Mouse (Mus musculus): Measurements from ENCODE around the gene Hddc3.

Hddc3 gene

DNA sequence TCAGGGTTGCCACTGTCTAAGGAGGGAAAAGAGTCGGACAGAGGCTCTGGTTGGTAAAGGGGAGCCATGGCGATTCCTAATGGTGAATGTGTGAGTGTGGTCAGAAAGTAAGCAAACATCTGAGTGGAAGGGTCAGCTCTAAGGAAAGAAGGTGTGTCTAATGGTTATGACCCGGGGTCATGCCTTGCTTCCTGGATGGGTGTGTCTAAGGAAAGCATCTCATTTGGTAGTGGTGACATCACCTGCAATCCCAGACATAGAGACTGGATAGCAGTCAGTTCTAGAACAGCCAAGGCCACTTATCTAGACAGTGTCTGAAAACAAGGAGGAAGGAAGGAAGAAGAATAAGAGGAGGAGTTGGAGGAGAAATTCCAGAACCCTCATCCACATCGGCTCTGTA, 8.1 kb upstream of the Hddc3 start:
- no peak for DNase-seq (ENCODE audit: low spot score)

- no peak for DNase-seq (ENCODE audit: low spot score)
These were observed 6.0 kb upstream of the Hddc3 start for GRCm38 (mm10) chr7:80336932-80337331.

GRCm38 (mm10) chr7:80339371-80339770, 3.5 kb upstream of the Hddc3 start:
- peak; percentile 13 for DNase-seq (ENCODE audit: low spot score)

DNA sequence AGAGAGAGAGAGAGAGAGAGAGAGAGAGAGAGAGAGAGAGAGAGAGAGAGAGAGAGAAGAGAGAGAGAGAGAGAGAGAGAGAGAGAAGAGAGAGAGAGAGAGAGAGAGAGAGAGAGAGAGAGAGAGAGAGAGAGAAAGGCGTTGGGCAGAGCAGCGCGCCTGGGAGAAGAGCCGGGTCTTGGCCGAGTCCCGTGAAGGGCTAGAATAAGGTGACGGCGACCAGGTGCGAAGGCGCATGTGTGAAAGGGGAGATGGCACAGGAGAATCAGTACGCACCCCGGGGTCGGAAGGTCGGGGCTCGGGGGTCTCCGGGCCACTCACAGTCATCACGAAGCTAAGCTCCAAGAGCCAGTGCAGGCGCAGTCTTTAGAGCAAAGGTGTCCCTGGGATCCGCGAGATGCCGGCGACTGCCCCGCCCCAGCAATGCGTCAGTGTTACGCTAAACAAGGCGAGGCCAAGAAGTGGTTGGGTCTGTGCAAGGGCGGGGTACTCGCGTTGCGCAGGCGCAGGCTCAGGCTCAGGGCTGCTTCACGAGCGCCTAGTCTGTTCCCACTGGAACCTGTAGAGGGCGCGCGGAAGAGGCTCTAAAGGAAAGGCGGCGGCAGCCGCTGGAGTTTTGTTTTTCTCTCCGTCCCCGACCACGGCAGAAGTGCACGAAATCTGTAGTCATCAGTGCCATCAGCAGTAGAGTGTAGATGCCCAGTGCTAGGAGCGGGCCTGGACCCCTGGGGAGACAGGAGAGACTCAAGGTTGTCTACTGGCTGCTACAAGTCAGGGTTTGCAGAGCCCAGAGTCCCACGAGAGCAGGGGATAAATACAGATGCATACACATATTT, 2.9 kb upstream of the Hddc3 start:
- peak; percentile 99 for DNase-seq (ENCODE audit: low spot score)

DNA sequence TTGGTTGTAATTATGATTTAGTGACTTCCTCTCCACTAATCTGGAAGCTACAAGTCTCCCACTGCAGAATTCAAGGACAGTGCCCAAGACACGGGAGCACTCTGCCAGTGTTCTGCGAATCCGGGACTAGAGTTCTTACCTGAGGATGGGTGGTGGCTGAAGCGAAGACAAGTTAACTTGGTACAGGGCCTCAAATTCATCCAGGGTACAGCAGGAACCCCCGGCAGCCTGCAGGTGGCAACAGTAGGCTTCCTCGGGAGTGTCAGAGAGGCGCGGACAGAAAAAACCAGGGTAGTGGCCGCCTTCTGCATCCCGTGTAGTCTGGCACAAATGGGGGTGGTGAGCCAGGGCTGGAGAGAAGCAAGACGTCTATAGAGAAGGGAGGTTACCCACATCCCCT, 2.1 kb upstream of the Hddc3 start, which contains the start of gene Unc45a:
Unc45a (minus strand) TSS at position 213 of the 400 bp plus-strand sequence.
- peak; percentile 82 for DNase-seq (ENCODE audit: low spot score)

GRCm38 (mm10) chr7:80341793-80342192, 1.1 kb upstream of the Hddc3 start:
- no peak for DNase-seq (ENCODE audit: low spot score)

- DNase-seq (ENCODE audit: low spot score), result no peak
These were observed 540 bp downstream of the Hddc3 start for GRCm38 (mm10) chr7:80343270-80344018.

- DNase-seq (ENCODE audit: low spot score), result no peak
These were observed 3.3 kb downstream of the Hddc3 start for GRCm38 (mm10) chr7:80346173-80346572.

DNA sequence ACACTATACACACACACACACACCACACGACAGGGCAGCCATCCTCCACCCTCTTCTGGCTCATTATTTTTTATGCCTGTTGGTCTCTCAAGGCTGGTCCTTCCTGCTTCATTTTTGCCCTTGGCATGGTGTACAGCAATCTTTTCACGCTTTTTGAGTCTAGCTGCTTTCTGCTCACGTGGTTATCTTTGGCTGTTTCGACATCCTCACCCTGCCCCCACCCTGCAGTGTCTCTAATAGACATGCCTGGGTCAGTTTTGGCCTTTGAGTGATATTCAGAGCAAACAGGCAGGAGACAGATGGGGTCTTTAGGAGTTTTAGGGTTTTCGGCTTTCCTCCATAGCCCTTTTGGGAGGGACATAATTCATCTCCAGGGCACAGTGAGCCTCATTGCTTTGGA, 3.9 kb downstream of the Hddc3 start:
- DNase-seq (ENCODE audit: low spot score), result no peak

DNA sequence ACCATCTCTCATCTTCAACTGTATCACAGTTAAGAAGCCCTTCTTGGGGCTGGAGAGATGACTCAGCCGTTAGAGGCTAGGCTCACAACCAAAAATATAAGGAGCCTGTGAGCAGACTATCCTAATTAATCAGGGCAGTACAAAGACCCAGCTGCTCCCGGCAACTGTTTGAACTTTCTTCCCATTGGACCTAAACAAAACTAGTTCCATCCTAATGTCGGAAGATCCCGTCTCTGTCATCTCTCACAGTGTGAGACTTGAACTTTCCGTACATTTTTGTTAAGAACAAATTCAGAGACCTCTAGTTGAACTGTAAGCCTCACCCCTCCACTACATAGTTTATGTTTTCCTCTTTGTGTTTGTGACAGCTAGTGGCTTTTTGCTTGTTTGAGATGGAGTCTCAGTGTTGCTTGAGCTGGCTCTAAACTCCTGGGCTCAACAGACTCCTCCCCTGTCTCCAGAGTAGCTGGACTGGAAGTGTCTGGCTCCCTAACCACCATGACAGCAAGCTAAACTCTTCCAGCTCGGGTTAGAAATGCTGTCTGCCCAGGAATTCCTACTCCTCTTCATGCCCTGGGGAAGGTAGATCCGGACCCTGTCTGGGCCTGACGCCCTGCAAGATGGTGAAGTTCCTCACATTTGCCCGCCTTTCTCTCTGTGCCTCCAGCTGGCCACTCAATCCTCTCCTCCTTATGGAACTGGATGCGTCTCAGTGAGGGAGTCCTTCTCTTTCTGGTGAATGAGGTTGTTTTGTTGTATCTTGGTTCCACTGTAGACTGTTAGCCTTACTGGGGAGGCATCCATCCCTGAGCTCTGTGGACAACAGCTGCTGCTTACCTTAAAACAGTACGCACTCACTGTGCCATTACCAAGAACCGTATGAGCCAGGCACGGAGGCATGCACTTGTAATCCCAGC, 5.0 kb downstream of the Hddc3 start:
- no peak for DNase-seq (ENCODE audit: low spot score)

DNA sequence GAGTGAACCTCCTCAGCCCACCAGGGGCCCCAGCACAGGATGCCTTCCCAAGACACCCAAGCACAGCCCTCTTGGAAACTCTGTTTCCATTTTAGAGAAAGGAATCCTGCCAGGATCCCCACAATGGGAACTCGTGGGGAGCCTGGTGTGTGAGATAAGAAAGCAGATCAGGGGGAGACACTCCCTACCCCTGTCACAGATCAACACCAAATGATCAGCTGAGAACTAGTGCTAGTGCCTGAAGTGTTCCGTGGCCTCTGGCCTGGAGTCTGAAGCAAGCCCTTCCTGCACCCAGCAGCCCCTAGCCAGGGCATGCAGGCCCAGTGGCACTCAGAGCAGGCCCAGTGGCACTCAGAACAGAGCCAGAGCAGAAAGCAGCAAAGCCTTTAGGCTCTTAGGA, 7.9 kb downstream of the Hddc3 start:
- no peak for DNase-seq (ENCODE audit: low spot score)

- no peak for DNase-seq (ENCODE audit: low spot score)
These were observed 10.0 kb downstream of the Hddc3 start for GRCm38 (mm10) chr7:80352920-80353319.

DNA sequence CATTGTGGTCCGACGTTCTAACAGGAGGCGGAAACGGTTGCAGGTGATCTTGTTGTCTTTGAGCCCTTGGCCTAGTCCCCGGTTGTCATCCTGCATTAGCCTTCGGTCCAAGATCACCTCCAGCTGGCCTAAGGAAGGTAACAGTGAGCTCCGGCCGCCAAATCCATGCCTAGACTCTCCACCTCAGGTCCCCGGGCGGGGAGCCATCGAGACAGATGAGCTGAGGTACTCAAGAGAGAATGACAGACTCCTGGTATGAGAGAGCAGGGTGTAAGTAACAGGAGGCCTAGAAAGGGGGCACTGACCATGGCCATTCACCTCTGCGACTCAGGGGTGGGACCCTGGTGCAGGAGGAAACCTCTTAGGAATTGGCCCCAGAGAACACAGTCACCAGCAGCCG, 13.4 kb downstream of the Hddc3 start:
- no peak for DNase-seq (ENCODE audit: low spot score)

DNA sequence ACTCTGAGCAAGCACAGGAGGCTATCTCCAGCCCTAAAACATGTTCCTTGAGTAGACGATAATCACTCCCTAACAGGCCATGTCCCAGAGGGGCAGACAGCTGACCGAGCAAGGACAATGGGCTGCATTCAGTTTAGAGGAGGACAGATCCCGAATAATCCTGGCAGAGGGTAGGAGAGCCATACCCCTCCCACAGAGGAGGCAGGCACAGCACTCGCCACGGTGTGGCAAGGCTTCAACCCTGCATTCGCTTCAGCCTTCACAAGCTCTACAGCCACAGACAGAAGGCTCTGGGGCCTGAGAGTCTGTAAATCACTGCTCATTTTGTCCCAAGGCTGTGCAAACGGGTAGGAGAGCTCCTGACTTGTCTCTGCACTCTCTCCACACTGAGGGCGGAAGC, 14.3 kb downstream of the Hddc3 start:
- DNase-seq (ENCODE audit: low spot score), result no peak

DNA sequence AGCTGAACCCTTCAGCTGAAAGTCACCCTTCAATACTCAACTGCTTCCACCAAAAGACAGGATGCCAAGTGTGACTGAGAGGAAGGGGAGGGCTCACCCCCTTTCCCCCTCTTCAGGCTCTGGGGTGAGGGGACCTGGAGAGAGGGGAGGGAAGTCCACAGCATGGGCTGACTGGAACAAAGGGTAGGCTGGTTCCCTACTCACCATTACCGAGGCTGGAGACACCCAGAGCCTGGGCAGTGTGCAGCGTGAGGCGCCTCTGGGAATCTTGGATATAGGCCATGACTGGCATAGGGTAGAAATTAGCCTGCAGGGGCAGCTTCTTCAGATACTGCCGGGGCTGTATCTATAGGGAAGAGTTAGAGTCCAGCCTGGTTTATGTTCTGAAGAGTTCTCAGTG, 15.1 kb downstream of the Hddc3 start:
- DNase-seq (ENCODE audit: low spot score), result no peak

- DNase-seq (ENCODE audit: low spot score), result no peak
These were observed 17.5 kb downstream of the Hddc3 start for GRCm38 (mm10) chr7:80360435-80360834.

- no peak for DNase-seq (ENCODE audit: low spot score)
These were observed 22.9 kb downstream of the Hddc3 start for GRCm38 (mm10) chr7:80365759-80366158.

- DNase-seq (ENCODE audit: low spot score), result no peak
These were observed 24.3 kb downstream of the Hddc3 start for GRCm38 (mm10) chr7:80367232-80367631.

- DNase-seq (ENCODE audit: low spot score), result no peak
These were observed 25.1 kb downstream of the Hddc3 start for GRCm38 (mm10) chr7:80368009-80368408.

GRCm38 (mm10) chr7:80368635-80369421, 25.9 kb downstream of the Hddc3 start:
- no peak for DNase-seq (ENCODE audit: low spot score)

DNA sequence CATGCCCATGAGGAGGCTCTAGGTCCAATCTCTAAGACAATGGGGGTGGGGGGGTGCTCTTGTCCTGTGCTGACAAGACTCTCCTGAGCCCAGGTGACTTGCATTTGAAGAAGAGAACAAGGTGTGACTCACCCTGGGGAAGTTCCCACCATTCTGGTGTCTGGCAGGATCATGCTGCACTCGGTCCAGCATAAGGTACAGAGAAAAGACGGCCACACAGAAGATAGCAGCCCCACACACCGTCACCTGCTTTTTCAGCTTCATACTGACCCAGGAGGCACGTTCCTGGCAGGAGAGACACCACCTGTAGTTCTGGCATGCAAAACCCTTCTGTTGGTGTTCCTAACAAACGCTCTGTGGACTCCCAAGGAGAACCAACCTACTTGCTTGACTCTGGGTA, 26.6 kb downstream of the Hddc3 start:
- DNase-seq (ENCODE audit: low spot score), result no peak

Data from lung, postnatal 25 days (tissue).